Comparison of ENCODE assay signal across 7 mouse cellular contexts in the genomic region with DNA sequence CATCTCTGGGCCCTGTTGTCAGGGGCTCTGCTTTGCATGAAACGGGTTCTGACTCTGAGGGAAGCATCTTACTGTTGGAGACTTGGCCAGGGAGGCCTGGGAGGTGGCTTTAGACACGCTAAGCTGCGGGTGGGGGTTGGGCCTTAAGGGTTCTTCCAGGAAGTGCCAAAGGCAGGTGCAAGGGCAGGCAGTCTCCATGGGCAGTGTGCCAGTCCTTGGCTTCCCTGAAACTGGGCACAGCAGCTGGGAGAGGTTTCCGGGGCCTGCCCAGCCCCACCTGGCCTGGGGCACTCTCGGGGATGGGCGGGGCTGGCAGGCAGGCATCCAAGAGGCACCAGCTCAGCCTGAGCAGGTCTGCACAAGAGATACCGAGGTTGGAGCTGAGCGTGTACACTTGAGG. TPM values are rescaled to one million over a fixed set of nuclear protein-coding genes. Genes with fewer than 3 reads are reported as not detected.
DNase-seq lines count a peak whose midpoint lies in the region; ATAC-seq and TF ChIP-seq lines count a peak whose summit lies in the region.

No protein-coding gene starts in this region.

- peak; percentile 59 for DNase-seq in forebrain, embryonic 14.5 days (ENCODE audit: low spot score)
- peak; percentile 90 for DNase-seq in lung, postnatal 10 days
- DNase-seq in thymus, adult 2 months, result no peak
- DNase-seq in thymus, postnatal 14 days, result no peak

- 0 out of 2 replicates have a peak overlapping the region, but pooled peaks have one; percentile 5 for H3K4me2 ChIP-seq in neural tube, embryonic 13.5 days
- no peak overlapping the region for H3K4me2 ChIP-seq in neural tube, embryonic 15.5 days
- no peak overlapping the region for H3K4me2 ChIP-seq in forebrain, embryonic 14.5 days (ENCODE audit: low read length)
- 0 out of 2 replicates have a peak overlapping the region, but pooled peaks have one; percentile 1 for H3K4me2 ChIP-seq in intestine, embryonic 16.5 days (ENCODE audit: low read depth, low read length)

- TF ChIP-seq POLR2A in thymus, adult 2 months (IDR thresholded peaks at IDR 0.05; ENCODE audit: control insufficient read depth, extremely low read depth, insufficient read depth, low read length, poor library complexity), result no peak

- H3K27me3 ChIP-seq in neural tube, embryonic 13.5 days, result peaks cover 68% of the 10 kb centered on the region
- H3K27me3 ChIP-seq in neural tube, embryonic 15.5 days (replicated peaks), result peaks cover 44% of the 10 kb centered on the region
- peaks cover 26% of the 10 kb centered on the region for H3K27me3 ChIP-seq in forebrain, embryonic 14.5 days (replicated peaks; ENCODE audit: control insufficient read depth, insufficient read depth, low read length)
- H3K27me3 ChIP-seq in intestine, embryonic 16.5 days (replicated peaks; ENCODE audit: control insufficient read depth, insufficient read depth, low read length), result no peaks in the 10 kb centered on the region
- H3K27me3 ChIP-seq in thymus, adult 2 months (ENCODE audit: control insufficient read depth, insufficient read depth, low read length), result peaks cover 5% of the 10 kb centered on the region; the same call in 1 of the 2 replicates

- no peaks in the 10 kb centered on the region for H3K9me3 ChIP-seq in neural tube, embryonic 13.5 days
- no peaks in the 10 kb centered on the region for H3K9me3 ChIP-seq in neural tube, embryonic 15.5 days (replicated peaks)
- H3K9me3 ChIP-seq in forebrain, embryonic 14.5 days (replicated peaks; ENCODE audit: control insufficient read depth, low read length), result no peaks in the 10 kb centered on the region
- H3K9me3 ChIP-seq in intestine, embryonic 16.5 days (ENCODE audit: control insufficient read depth, low read length), result no peaks in the 10 kb centered on the region

- H3K9ac ChIP-seq in neural tube, embryonic 13.5 days, result peak overlapping the region; percentile 43; the same call in 1 of the 2 replicates
- H3K9ac ChIP-seq in neural tube, embryonic 15.5 days (replicated peaks), result no peak overlapping the region
- H3K9ac ChIP-seq in forebrain, embryonic 14.5 days (ENCODE audit: low read length), result no peak overlapping the region
- H3K9ac ChIP-seq in intestine, embryonic 16.5 days (ENCODE audit: low read depth, low read length), result peak overlapping the region; percentile 39

- H3K4me3 ChIP-seq in neural tube, embryonic 13.5 days, result no peak overlapping the region
- no peak overlapping the region for H3K4me3 ChIP-seq in neural tube, embryonic 15.5 days (replicated peaks)
- H3K4me3 ChIP-seq in forebrain, embryonic 14.5 days (ENCODE audit: low read depth, low read length), result no peak overlapping the region
- H3K4me3 ChIP-seq in intestine, embryonic 16.5 days (ENCODE audit: low read length), result no peak overlapping the region
- H3K4me3 ChIP-seq in thymus, adult 2 months (ENCODE audit: control insufficient read depth, insufficient read depth, low read length), result no peak overlapping the region

- TF ChIP-seq CTCF in thymus, adult 2 months (IDR thresholded peaks at IDR 0.05; ENCODE audit: borderline replicate concordance, control insufficient read depth, extremely low read depth, insufficient read depth, low read length, poor library complexity), result no peak

- H3K27ac ChIP-seq in neural tube, embryonic 13.5 days (replicated peaks), result peak overlapping the region; percentile 70
- no peak overlapping the region for H3K27ac ChIP-seq in neural tube, embryonic 15.5 days (replicated peaks)
- peak overlapping the region; percentile 15; the same call in 1 of the 2 replicates for H3K27ac ChIP-seq in forebrain, embryonic 14.5 days (ENCODE audit: low read depth, low read length)
- H3K27ac ChIP-seq in intestine, embryonic 16.5 days (ENCODE audit: low read length), result peak overlapping the region; percentile 69
- no peak overlapping the region for H3K27ac ChIP-seq in thymus, adult 2 months (ENCODE audit: control insufficient read depth, insufficient read depth, low read length)

- no peak for ATAC-seq in neural tube, embryonic 13.5 days (ENCODE audit: low read depth)
- ATAC-seq in neural tube, embryonic 15.5 days (ENCODE audit: low FRiP score), result no peak
- ATAC-seq in forebrain, embryonic 14.5 days, result no peak
- ATAC-seq in intestine, embryonic 16.5 days, result peak; percentile 32

- no peaks in the 10 kb centered on the region for H3K36me3 ChIP-seq in neural tube, embryonic 13.5 days
- H3K36me3 ChIP-seq in neural tube, embryonic 15.5 days, result no peaks in the 10 kb centered on the region
- H3K36me3 ChIP-seq in forebrain, embryonic 14.5 days (ENCODE audit: control insufficient read depth, insufficient read depth, low read length), result no peaks in the 10 kb centered on the region
- H3K36me3 ChIP-seq in intestine, embryonic 16.5 days (ENCODE audit: control insufficient read depth, insufficient read depth, low read length), result no peaks in the 10 kb centered on the region
- no peaks in the 10 kb centered on the region for H3K36me3 ChIP-seq in thymus, adult 2 months (ENCODE audit: control insufficient read depth, insufficient read depth, low read length)

- 36% methylated on average over 8 of the region's 8 CpGs for WGBS in neural tube, embryonic 13.5 days
- WGBS in neural tube, embryonic 15.5 days, result 22% methylated on average over 8 of the region's 8 CpGs
- 17% methylated on average over 8 of the region's 8 CpGs for WGBS in forebrain, embryonic 14.5 days
- 22% methylated on average over 8 of the region's 8 CpGs for WGBS in intestine, embryonic 16.5 days
- 8% methylated on average over 8 of the region's 8 CpGs for WGBS in thymus, adult 2 months

- peaks cover 79% of the 10 kb centered on the region for H3K4me1 ChIP-seq in neural tube, embryonic 13.5 days (replicated peaks)
- H3K4me1 ChIP-seq in neural tube, embryonic 15.5 days, result peaks cover 74% of the 10 kb centered on the region
- peaks cover 37% of the 10 kb centered on the region for H3K4me1 ChIP-seq in forebrain, embryonic 14.5 days (ENCODE audit: control insufficient read depth, insufficient read depth, low read length)
- peaks cover 82% of the 10 kb centered on the region for H3K4me1 ChIP-seq in intestine, embryonic 16.5 days (ENCODE audit: control insufficient read depth, insufficient read depth, low read length)
- H3K4me1 ChIP-seq in thymus, adult 2 months (replicated peaks; ENCODE audit: control insufficient read depth, insufficient read depth, low read length), result peaks cover 44% of the 10 kb centered on the region

RNA-seq across cellular contexts. Expression of a gene that starts 7.8 kb away (rescaled TPM):
- 8.8 and 9.0 TPM in 2 replicates for polyA plus RNA-seq in neural tube, embryonic 13.5 days (2015; fragmentation: Nextera tagmentation; extraction: Ambion mirVana)
- polyA plus RNA-seq in neural tube, embryonic 15.5 days (2015; fragmentation: Nextera tagmentation; extraction: Ambion mirVana), result 9.0 and 11.1 TPM in 2 replicates
- 5.2 and 6.2 TPM in 2 replicates for polyA plus RNA-seq in forebrain, embryonic 14.5 days (2014; fragmentation: Nextera tagmentation; extraction: Ambion mirVana)
- polyA plus RNA-seq in intestine, embryonic 16.5 days (2015; fragmentation: Nextera tagmentation; extraction: Ambion mirVana), result 26.5 and 29.1 TPM in 2 replicates
- polyA plus RNA-seq in thymus, adult 2 months (2012; rRNA removed), result 36.2 and 53.2 TPM in 2 replicates

RNA-seq across cellular contexts. Expression of a gene that starts 19.6 kb away (rescaled TPM):
- polyA plus RNA-seq in neural tube, embryonic 13.5 days (2015; fragmentation: Nextera tagmentation; extraction: Ambion mirVana), result 38.3 and 41.6 TPM in 2 replicates
- polyA plus RNA-seq in neural tube, embryonic 15.5 days (2015; fragmentation: Nextera tagmentation; extraction: Ambion mirVana), result 39.0 and 39.9 TPM in 2 replicates
- polyA plus RNA-seq in forebrain, embryonic 14.5 days (2014; fragmentation: Nextera tagmentation; extraction: Ambion mirVana), result 12.1 and 14.4 TPM in 2 replicates
- 38.6 and 41.0 TPM in 2 replicates for polyA plus RNA-seq in intestine, embryonic 16.5 days (2015; fragmentation: Nextera tagmentation; extraction: Ambion mirVana)
- polyA plus RNA-seq in thymus, adult 2 months (2012; rRNA removed), result 44.2 and 52.7 TPM in 2 replicates

RNA-seq across cellular contexts. Expression of a gene that starts 36.9 kb away (rescaled TPM):
- 328 and 331 TPM in 2 replicates for polyA plus RNA-seq in neural tube, embryonic 13.5 days (2015; fragmentation: Nextera tagmentation; extraction: Ambion mirVana)
- polyA plus RNA-seq in neural tube, embryonic 15.5 days (2015; fragmentation: Nextera tagmentation; extraction: Ambion mirVana), result 333 and 359 TPM in 2 replicates
- polyA plus RNA-seq in forebrain, embryonic 14.5 days (2014; fragmentation: Nextera tagmentation; extraction: Ambion mirVana), result 355 and 398 TPM in 2 replicates
- 390 and 410 TPM in 2 replicates for polyA plus RNA-seq in intestine, embryonic 16.5 days (2015; fragmentation: Nextera tagmentation; extraction: Ambion mirVana)
- 227 and 310 TPM in 2 replicates for polyA plus RNA-seq in thymus, adult 2 months (2012; rRNA removed)

Comparison
In these comparisons a context has a peak if more than half of its experiments do, and no peak if none do; other contexts are left out.
1. H3K27ac ChIP-seq: peak in neural tube, embryonic 13.5 days (single experiment), forebrain, embryonic 14.5 days (single experiment) and intestine, embryonic 16.5 days (single experiment); none in neural tube, embryonic 15.5 days (single experiment) and thymus, adult 2 months (single experiment).
2. H3K4me2 ChIP-seq: peak in neural tube, embryonic 13.5 days (single experiment) and intestine, embryonic 16.5 days (single experiment); none in neural tube, embryonic 15.5 days (single experiment) and forebrain, embryonic 14.5 days (single experiment).
3. H3K9ac ChIP-seq: peak in neural tube, embryonic 13.5 days (single experiment) and intestine, embryonic 16.5 days (single experiment); none in neural tube, embryonic 15.5 days (single experiment) and forebrain, embryonic 14.5 days (single experiment).
4. DNase-seq: peak in forebrain, embryonic 14.5 days (single experiment) and lung, postnatal 10 days (single experiment); none in thymus, adult 2 months (single experiment) and thymus, postnatal 14 days (single experiment).